Mouse (Mus musculus) olfactory bulb, adult 2 months (tissue): Measurements from ENCODE around the gene Rhobtb1. TPM values are rescaled to one million over a fixed set of nuclear protein-coding genes. Genes with fewer than 3 reads are reported as not detected.
A peak's percentile ranks its signal among the peaks of the same experiment; 100 is the strongest.

Experiments
- H3K27ac ChIP-seq: fragments of 200-500 bp; 2 replicates; pipeline ENCODE4 v1.5.1; 2012; ENCODE audit warnings: low read depth, low read length; ENCODE audit not compliant: insufficient read depth
- H3K4me1 ChIP-seq: fragments of 200-500 bp; 2 replicates; pipeline ENCODE4 v1.6.1; 2012; ENCODE audit warnings: low read length; ENCODE audit not compliant: control insufficient read depth, insufficient read depth
- H3K4me3 ChIP-seq: fragments of 200-500 bp; 2 replicates; pipeline ENCODE4 v1.5.1; 2012; ENCODE audit warnings: mild to moderate bottlenecking, low read depth, low read length, moderate library complexity; ENCODE audit not compliant: insufficient read depth
- CTCF ChIP-seq: fragments of 200-500 bp; IDR thresholded peaks from 2 replicates; pipeline ENCODE4 v1.5.1; 2012; ENCODE audit warnings: low read depth, mild to moderate bottlenecking, low read length, moderate library complexity; ENCODE audit not compliant: insufficient read depth
- POLR2A ChIP-seq: fragments of 200-500 bp; IDR thresholded peaks from 2 replicates; pipeline ENCODE4 v1.6.1; 2012; ENCODE audit warnings: mild to moderate bottlenecking, low read depth, low read length, moderate library complexity; ENCODE audit not compliant: insufficient read depth
- WGBS: fragments of 180-500 bp; shearing (Covaris S2); methylation state at CpG from one replicate; pipeline ENCODE4 v1.1.7; 2018; 5-methylcytosine and 5-hydroxymethylcytosine counted together
- polyA plus RNA-seq: library from polyadenylated mRNA; stranded (reverse); fragments of >200 nt; gene quantifications from 2 replicates; pipeline ENCODE4 v1.2.4, GENCODE M21; 2012; ENCODE audit warnings: low replicate concordance; ENCODE audit not compliant: missing spikeins, insufficient read depth, insufficient read length

Rhobtb1 gene
- polyA plus RNA-seq, 1 experiment, result not detected

DNA sequence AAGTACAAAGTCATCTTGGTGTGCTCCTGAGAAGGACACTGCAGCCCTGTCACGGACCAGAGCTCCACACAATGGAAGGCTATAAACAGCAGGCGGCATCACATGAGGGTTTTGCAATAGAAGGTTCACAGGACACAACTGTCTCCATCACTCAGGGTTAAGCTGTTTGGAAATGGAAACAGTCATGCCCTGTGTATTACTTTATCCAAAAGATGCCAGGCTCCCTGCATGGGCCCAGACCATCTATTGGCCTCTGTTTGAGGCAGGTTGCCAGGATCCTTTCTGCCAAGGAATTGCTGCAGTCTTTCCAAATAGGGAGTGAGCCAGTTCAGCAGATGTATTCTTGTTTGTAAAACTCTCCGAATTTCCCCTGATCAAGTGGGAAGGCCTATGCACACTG is 175.2 kb downstream of the Rhobtb1 start:
- no peak overlapping the region for H3K4me3 ChIP-seq
- no peaks in the 10 kb centered on the region for H3K4me1 ChIP-seq
- 66% methylated on average over 3 of the region's 3 CpGs for WGBS
- no peak for TF ChIP-seq POLR2A
- TF ChIP-seq CTCF, result no peak
- no peak overlapping the region for H3K27ac ChIP-seq

DNA sequence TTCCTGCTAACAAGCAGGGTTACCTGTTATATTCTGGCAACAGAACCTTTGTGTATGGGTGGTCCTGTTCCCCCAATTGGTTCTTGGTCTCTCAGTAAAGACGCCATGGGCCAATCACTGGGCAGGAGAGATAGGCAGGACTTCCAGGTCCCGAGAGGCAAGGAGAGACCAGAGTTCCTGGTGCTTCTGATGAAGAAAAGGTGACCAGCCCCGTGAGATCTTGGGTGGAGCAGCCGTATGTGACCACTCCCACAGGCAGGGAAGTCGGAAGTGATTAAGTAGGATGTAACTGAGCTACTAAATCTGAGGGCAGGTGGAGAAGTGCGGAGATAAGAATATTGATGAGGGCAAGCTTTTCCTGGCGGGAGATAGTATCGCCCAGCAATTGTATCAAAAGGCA is 176.1 kb downstream of the Rhobtb1 start:
- 94% methylated on average over 8 of the region's 8 CpGs for WGBS
- Histone ChIP-seq H3K4me3 (no peak overlapping the region), H3K27ac (no peak overlapping the region), H3K4me1 (no peaks in the 10 kb centered on the region)
- TF ChIP-seq POLR2A (no peak), CTCF (no peak)

DNA sequence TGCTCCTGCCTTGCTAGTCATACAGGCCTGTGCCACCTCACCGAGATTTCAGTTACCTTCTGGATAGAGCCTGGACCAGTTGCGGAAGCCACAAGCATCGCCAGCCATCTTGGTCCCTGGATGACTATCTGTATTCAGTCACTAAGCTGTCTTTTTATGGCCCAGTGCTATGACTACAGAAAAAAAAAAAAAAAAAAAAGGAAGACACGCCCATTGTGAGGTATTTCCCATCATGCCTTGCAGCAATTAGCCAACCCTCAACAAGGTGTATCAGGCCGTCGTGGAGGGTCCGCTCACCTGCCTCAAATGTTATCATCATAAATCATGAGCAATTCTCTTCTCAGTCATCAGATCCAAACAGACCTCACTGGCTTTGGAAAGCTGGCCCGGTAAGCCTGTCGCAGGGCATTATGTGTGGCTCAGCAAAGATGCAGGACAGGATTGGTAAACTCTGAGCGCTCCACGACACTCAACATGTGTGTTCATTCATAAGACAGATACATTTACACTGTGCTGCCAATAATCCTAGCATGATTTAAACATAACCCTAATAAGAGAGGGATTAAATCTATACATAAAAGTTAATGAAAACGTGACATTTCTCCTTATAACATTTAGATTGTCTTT is 176.9 kb downstream of the Rhobtb1 start:
- TF ChIP-seq POLR2A, result no peak
- TF ChIP-seq CTCF, result no peak
- peaks cover 2% of the 10 kb centered on the region for H3K4me1 ChIP-seq
- no peak overlapping the region for H3K27ac ChIP-seq
- WGBS, result 92% methylated on average over 12 of the region's 12 CpGs
- no peak overlapping the region for H3K4me3 ChIP-seq

DNA sequence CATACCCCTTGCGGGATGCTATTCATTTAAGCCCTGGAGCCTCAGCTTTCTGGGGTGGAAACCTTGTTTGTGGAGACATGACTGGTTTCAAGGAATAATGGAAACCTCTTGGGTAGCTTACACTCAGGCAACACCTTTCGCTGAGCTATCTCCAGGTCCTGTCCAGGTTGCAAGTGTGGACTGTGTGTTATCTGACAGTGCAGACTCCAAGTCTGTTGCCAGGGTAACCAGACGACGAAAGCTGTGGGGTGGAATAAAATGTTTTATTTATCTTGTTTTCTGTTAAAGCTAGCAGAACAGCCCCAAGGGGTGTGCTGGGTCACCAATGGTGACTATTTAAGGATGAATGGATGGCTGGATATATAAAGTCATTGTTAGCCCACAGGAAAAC is 177.4 kb downstream of the Rhobtb1 start:
- peaks cover 4% of the 10 kb centered on the region for H3K4me1 ChIP-seq
- H3K27ac ChIP-seq, result no peak overlapping the region
- no peak overlapping the region for H3K4me3 ChIP-seq
- 66% methylated on average over 4 of the region's 4 CpGs for WGBS
- TF ChIP-seq CTCF (no peak), POLR2A (no peak)

DNA sequence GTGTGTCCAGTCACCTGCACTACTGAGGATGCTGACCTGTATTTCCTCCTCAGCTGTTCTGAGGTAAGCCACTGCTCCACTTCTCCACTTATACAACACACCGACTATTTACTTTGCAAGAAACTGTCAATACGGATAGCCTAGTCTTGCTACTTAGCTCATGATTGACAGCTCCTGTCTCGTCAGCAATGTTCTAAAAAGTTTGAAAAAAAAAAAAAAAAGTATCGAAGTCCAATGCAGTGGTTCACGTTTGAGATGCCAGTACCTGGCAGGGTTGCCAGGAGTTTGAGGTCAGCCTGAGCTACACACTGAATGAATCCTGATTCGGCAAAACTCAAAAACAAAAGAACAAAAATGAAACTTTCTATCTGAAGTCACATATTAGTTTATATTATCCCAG is 180.0 kb downstream of the Rhobtb1 start:
- Histone ChIP-seq H3K27ac (no peak overlapping the region), H3K4me3 (no peak overlapping the region), H3K4me1 (peaks cover 13% of the 10 kb centered on the region)
- TF ChIP-seq CTCF (no peak), POLR2A (no peak)
- WGBS, result 88% methylated on average over 6 of the region's 6 CpGs

DNA sequence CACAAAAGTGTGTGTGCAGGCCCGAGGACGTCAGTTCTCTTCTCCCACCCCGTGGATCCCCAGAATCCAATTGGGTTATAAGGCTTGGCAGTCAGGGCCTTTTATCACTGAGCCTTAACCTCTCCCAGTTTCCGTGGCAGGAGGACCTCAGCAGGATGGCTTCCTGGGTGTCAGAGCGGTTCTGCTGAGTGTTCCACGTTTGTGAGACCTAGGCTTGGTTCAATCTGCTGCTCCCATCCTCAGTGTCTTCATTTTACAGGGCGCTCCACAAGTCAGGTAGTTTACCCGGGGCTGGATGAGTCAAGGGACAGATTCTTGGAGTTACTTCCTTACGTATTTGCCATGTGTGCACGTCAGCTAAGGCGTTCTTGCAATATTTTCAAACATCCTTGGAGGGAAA is 182.0 kb downstream of the Rhobtb1 start:
- Histone ChIP-seq H3K4me3 (no peak overlapping the region), H3K4me1 (peaks cover 20% of the 10 kb centered on the region), H3K27ac (no peak overlapping the region)
- 91% methylated on average over 11 of the region's 11 CpGs for WGBS
- TF ChIP-seq CTCF (no peak), POLR2A (no peak)

DNA sequence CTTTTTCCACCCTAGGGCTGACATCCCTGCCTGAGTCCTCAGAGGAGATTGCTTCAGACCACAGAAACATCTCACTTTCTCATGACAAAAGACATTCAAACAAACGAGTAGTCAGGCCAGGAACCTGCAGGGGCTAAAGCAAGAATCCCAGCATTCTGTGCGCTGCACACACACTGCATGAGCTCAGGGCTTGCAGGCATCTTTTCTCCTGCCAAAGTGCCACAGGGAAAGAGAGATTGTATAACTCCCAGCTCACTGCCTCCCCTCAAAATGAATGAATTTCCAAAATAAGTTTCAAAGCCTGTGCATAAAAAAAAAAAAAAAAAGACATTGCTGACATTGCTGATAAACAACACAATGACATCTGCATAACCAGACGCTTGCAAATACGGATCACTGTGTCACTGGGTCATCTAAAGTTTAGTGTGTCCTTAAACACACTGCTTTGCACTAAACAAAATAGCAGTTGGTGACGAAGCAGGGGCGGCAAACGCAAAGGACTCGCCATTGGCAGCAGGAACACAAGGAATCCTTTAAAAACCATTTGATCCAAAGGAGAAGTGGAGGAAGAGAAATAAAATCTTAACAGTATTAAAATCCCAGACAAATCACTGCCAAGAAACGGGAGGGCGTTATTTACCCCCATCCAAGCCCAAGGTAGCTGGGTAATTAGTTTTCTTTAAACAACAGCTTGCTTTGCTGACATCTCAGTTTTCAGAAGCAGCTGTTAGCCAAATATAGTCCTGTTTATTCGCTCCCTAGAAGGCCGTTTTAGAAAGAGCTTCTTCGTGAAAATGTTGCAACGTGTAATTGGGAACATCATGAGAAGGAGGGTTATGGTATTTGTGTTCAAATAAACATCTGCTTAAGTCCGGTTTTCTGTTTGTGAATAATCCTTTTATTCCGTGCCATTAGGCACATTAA is 183.3 kb downstream of the Rhobtb1 start:
- H3K4me1 ChIP-seq, result peaks cover 20% of the 10 kb centered on the region
- TF ChIP-seq POLR2A, result no peak
- TF ChIP-seq CTCF, result no peak
- H3K4me3 ChIP-seq, result no peak overlapping the region
- H3K27ac ChIP-seq, result peak overlapping the region; percentile 69
- WGBS, result 13% methylated on average over 16 of the region's 16 CpGs

DNA sequence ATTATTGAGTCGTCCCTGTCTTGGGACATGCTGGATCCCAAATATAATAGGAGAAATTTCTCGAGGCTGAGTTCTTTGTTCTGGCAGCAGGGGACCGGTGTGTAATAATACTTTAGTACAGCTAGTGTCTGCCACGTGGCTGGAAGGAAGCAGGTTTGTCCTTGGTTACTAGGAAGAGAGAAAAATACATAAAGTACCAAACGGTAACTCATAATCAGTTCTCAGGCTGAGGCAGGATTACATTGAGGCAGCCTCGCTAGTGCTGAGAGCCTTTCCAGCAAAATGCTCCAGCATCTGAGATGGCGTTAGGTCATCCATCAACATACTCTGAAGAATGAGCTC is 183.9 kb downstream of the Rhobtb1 start:
- H3K27ac ChIP-seq, result peak overlapping the region; percentile 58
- H3K4me1 ChIP-seq, result peaks cover 20% of the 10 kb centered on the region
- no peak overlapping the region for H3K4me3 ChIP-seq
- 20% methylated on average over 7 of the region's 7 CpGs for WGBS
- no peak for TF ChIP-seq POLR2A

DNA sequence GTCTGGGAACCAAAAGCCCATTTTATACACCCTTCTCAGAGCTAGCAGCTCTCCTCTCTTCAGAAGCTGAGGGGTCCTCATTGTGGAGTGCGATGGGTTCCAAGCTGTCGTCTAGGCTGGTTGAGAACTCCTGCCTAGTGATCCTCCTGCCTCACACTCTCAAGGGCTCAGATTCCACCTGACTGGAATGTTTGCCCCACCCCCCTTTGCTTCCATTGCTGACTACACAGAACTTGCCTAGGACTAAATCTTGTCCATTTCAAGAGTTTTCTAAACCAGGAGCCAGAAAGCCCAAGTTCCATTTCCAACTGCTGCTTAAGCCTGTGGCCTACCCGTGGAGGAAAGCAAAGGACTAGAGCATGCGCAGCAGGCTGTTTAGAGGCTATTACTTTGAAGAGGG is 184.4 kb downstream of the Rhobtb1 start:
- 74% methylated on average over 4 of the region's 4 CpGs for WGBS
- H3K27ac ChIP-seq, result peak overlapping the region; percentile 58
- peaks cover 20% of the 10 kb centered on the region for H3K4me1 ChIP-seq
- no peak overlapping the region for H3K4me3 ChIP-seq
- TF ChIP-seq CTCF, result no peak
- no peak for TF ChIP-seq POLR2A
